Mouse (Mus musculus) splenic B cell, adult 2 months (primary cell): ENCODE measurements around the gene Prl5a1.

Experiments
- DNase-seq: peaks from one replicate; pipeline ENCODE4 v3.0.0-alpha.2; 2011; ENCODE audit warnings: low read depth, low spot score
- H3K27me3 ChIP-seq: 2 replicates; pipeline ENCODE4 v1.6.1; 2012; ENCODE audit warnings: mild to moderate bottlenecking, low read length, moderate library complexity, mixed read lengths; ENCODE audit not compliant: control insufficient read depth, poor library complexity, insufficient read depth, severe bottlenecking
- H3K36me3 ChIP-seq: 2 replicates; pipeline ENCODE4 v1.6.1; 2012; ENCODE audit warnings: mild to moderate bottlenecking, low read length, moderate library complexity, mixed read lengths; ENCODE audit not compliant: control insufficient read depth, poor library complexity, insufficient read depth, severe bottlenecking

Prl5a1 gene

GRCm38 (mm10) chr13:28142184-28142583, at the start of gene Prl5a1:
TSS of gene Prl5a1 (plus strand) at chr13:28142484.
- Histone ChIP-seq H3K27me3 (no peaks in the 10 kb centered on the region), H3K36me3 (no peaks in the 10 kb centered on the region)
- no peak for DNase-seq

GRCm38 (mm10) chr13:28096161-28096560, 46.1 kb upstream of the Prl5a1 start:
- no peak for DNase-seq
- no peaks in the 10 kb centered on the region for H3K36me3 ChIP-seq
- H3K27me3 ChIP-seq = no peaks in the 10 kb centered on the region

GRCm38 (mm10) chr13:28108536-28108935, 33.7 kb upstream of the Prl5a1 start:
- DNase-seq = no peak
- Histone ChIP-seq H3K36me3 (no peaks in the 10 kb centered on the region), H3K27me3 (no peaks in the 10 kb centered on the region; the same call in 1 of the 2 replicates)

GRCm38 (mm10) chr13:28132781-28133180, 9.5 kb upstream of the Prl5a1 start:
- Histone ChIP-seq H3K36me3 (no peaks in the 10 kb centered on the region), H3K27me3 (no peaks in the 10 kb centered on the region)
- DNase-seq = no peak

GRCm38 (mm10) chr13:28135790-28136189, 6.5 kb upstream of the Prl5a1 start:
- no peak for DNase-seq
- no peaks in the 10 kb centered on the region for H3K36me3 ChIP-seq
- no peaks in the 10 kb centered on the region for H3K27me3 ChIP-seq
